Mouse (Mus musculus) limb, embryonic 12.5 days (tissue): ENCODE measurements at regions not wholly inside any gene's neighbourhood (a gene's known extent, or its start where the extent isn't known, plus 50 kb on each side); places are given as distances from the start of the nearest gene placed in this dataset.
A peak's percentile ranks its signal among the peaks of the same experiment; 100 is the strongest.

ENCODE experiments used
- ATAC-seq: fragments of 200-750 bp; cut with Nextera tagmentation; 2 replicates; pipeline ENCODE4 v1.8.0; 2017; ENCODE audit warnings: low read depth, moderate TSS enrichment; ENCODE audit not compliant: insufficient number of reproducible peaks, insufficient read depth, low FRiP score, low TSS enrichment
- H3K27ac ChIP-seq: fragments of 300-500 bp; sonication (generic); 2 replicates; pipeline ENCODE4 v1.5.1; 2016; ENCODE audit warnings: mild to moderate bottlenecking, moderate library complexity
- H3K27me3 ChIP-seq: fragments of 300-500 bp; sonication (generic); 2 replicates; pipeline ENCODE4 v1.6.1; 2016; ENCODE audit warnings: mild to moderate bottlenecking, moderate library complexity
- H3K36me3 ChIP-seq: fragments of 300-500 bp; sonication (generic); 2 replicates; pipeline ENCODE4 v1.6.1; 2016; ENCODE audit warnings: mild to moderate bottlenecking, moderate library complexity
- H3K4me1 ChIP-seq: fragments of 300-500 bp; sonication (generic); replicated peaks from 2 replicates; pipeline ENCODE4 v1.6.1; 2016
- H3K4me2 ChIP-seq: fragments of 300-500 bp; sonication (generic); 2 replicates; pipeline ENCODE4 v1.6.1; 2016; ENCODE audit warnings: mild to moderate bottlenecking, moderate library complexity
- H3K4me3 ChIP-seq: fragments of 300-500 bp; sonication (generic); replicated peaks from 2 replicates; pipeline ENCODE4 v1.5.1; 2016; ENCODE audit warnings: mild to moderate bottlenecking
- H3K9ac ChIP-seq: fragments of 300-500 bp; sonication (generic); replicated peaks from 2 replicates; pipeline ENCODE4 v1.6.1; 2016; ENCODE audit warnings: mild to moderate bottlenecking, moderate library complexity
- H3K9me3 ChIP-seq: fragments of 300-500 bp; sonication (generic); 2 replicates; pipeline ENCODE4 v1.6.1; 2016; ENCODE audit warnings: mild to moderate bottlenecking, moderate library complexity
- WGBS: fragments of 180-500 bp; shearing (Covaris S2); methylation state at CpG from one replicate; pipeline ENCODE4 v1.1.7; 2016; 5-methylcytosine and 5-hydroxymethylcytosine counted together

GRCm38 (mm10) chr1:96423481-96423880, 448.5 kb downstream of the Slco4c1 start:
- Histone ChIP-seq H3K4me1 (no peaks in the 10 kb centered on the region), H3K9ac (no peak overlapping the region), H3K27me3 (no peaks in the 10 kb centered on the region), H3K27ac (no peak overlapping the region), H3K36me3 (no peaks in the 10 kb centered on the region), H3K4me3 (no peak overlapping the region), H3K9me3 (no peaks in the 10 kb centered on the region), H3K4me2 (no peak overlapping the region)
- ATAC-seq: no peak

GRCm38 (mm10) chr1:96410837-96411612, 460.9 kb downstream of the Slco4c1 start:
- WGBS: 90% methylated on average over 4 of the region's 4 CpGs
- Histone ChIP-seq H3K27ac (no peak overlapping the region), H3K4me2 (no peak overlapping the region), H3K4me3 (no peak overlapping the region), H3K36me3 (no peaks in the 10 kb centered on the region), H3K9ac (no peak overlapping the region), H3K4me1 (no peaks in the 10 kb centered on the region), H3K27me3 (no peaks in the 10 kb centered on the region), H3K9me3 (no peaks in the 10 kb centered on the region)
- ATAC-seq: no peak

GRCm38 (mm10) chr1:96397982-96398381, 474.0 kb downstream of the Slco4c1 start:
- no peaks in the 10 kb centered on the region for H3K9me3 ChIP-seq
- no peaks in the 10 kb centered on the region for H3K4me1 ChIP-seq
- WGBS: 68% methylated on average over 4 of the region's 4 CpGs
- no peak overlapping the region for H3K4me3 ChIP-seq
- H3K27me3 ChIP-seq: no peaks in the 10 kb centered on the region
- no peak overlapping the region for H3K9ac ChIP-seq
- H3K4me2 ChIP-seq: no peak overlapping the region
- H3K36me3 ChIP-seq: no peaks in the 10 kb centered on the region
- ATAC-seq: no peak
- H3K27ac ChIP-seq: no peak overlapping the region

- WGBS: 87% methylated on average over 5 of the region's 5 CpGs
- ATAC-seq: no peak
- Histone ChIP-seq H3K4me2 (no peak overlapping the region), H3K9me3 (no peaks in the 10 kb centered on the region), H3K27ac (no peak overlapping the region), H3K4me1 (no peaks in the 10 kb centered on the region), H3K27me3 (no peaks in the 10 kb centered on the region), H3K4me3 (no peak overlapping the region), H3K36me3 (no peaks in the 10 kb centered on the region), H3K9ac (no peak overlapping the region)
Observed at GRCm38 (mm10) chr1:96388417-96388816, 483.6 kb downstream of the Slco4c1 start.

GRCm38 (mm10) chr1:96385916-96386315, 486.1 kb downstream of the Slco4c1 start:
- no peak overlapping the region for H3K4me3 ChIP-seq
- no peaks in the 10 kb centered on the region for H3K4me1 ChIP-seq
- H3K9me3 ChIP-seq: no peaks in the 10 kb centered on the region
- no peaks in the 10 kb centered on the region for H3K27me3 ChIP-seq
- 92% methylated on average over 1 of the region's 1 CpGs for WGBS
- H3K4me2 ChIP-seq: no peak overlapping the region
- H3K27ac ChIP-seq: no peak overlapping the region
- no peaks in the 10 kb centered on the region for H3K36me3 ChIP-seq
- no peak for ATAC-seq
- no peak overlapping the region for H3K9ac ChIP-seq

- no peak overlapping the region for H3K9ac ChIP-seq
- H3K27me3 ChIP-seq: no peaks in the 10 kb centered on the region
- ATAC-seq: no peak
- no peak overlapping the region for H3K4me2 ChIP-seq
- H3K36me3 ChIP-seq: no peaks in the 10 kb centered on the region
- no peak overlapping the region for H3K27ac ChIP-seq
- no peak overlapping the region for H3K4me3 ChIP-seq
- no peaks in the 10 kb centered on the region for H3K9me3 ChIP-seq
- WGBS: 20% methylated on average over 2 of the region's 2 CpGs
- peaks cover 5% of the 10 kb centered on the region; the same call in 1 of the 2 replicates for H3K4me1 ChIP-seq
Observed at GRCm38 (mm10) chr1:96362713-96363441, 509.1 kb downstream of the Slco4c1 start.

- ATAC-seq: no peak
- Histone ChIP-seq H3K36me3 (no peaks in the 10 kb centered on the region), H3K9me3 (no peaks in the 10 kb centered on the region), H3K27me3 (no peaks in the 10 kb centered on the region), H3K9ac (no peak overlapping the region), H3K4me2 (no peak overlapping the region), H3K4me1 (no peaks in the 10 kb centered on the region), H3K4me3 (no peak overlapping the region), H3K27ac (no peak overlapping the region)
- WGBS: 3% methylated on average over 1 of the region's 1 CpGs
Observed at GRCm38 (mm10) chr1:96347231-96347630, 524.7 kb downstream of the Slco4c1 start.

GRCm38 (mm10) chr1:96346465-96347002, 525.4 kb downstream of the Slco4c1 start:
- Histone ChIP-seq H3K9ac (no peak overlapping the region), H3K27me3 (no peaks in the 10 kb centered on the region), H3K9me3 (no peaks in the 10 kb centered on the region), H3K4me1 (no peaks in the 10 kb centered on the region), H3K4me2 (no peak overlapping the region), H3K4me3 (no peak overlapping the region), H3K36me3 (no peaks in the 10 kb centered on the region), H3K27ac (no peak overlapping the region)
- ATAC-seq: no peak
- 86% methylated on average over 5 of the region's 5 CpGs for WGBS

GRCm38 (mm10) chr1:96315721-96316120, 556.2 kb downstream of the Slco4c1 start:
- Histone ChIP-seq H3K27me3 (no peaks in the 10 kb centered on the region), H3K4me1 (no peaks in the 10 kb centered on the region), H3K9me3 (no peaks in the 10 kb centered on the region), H3K36me3 (no peaks in the 10 kb centered on the region), H3K4me2 (no peak overlapping the region), H3K27ac (no peak overlapping the region), H3K9ac (no peak overlapping the region), H3K4me3 (no peak overlapping the region)
- 94% methylated on average over 1 of the region's 1 CpGs for WGBS
- no peak for ATAC-seq

GRCm38 (mm10) chr1:96301238-96301637, 570.7 kb downstream of the Slco4c1 start:
- Histone ChIP-seq H3K4me3 (no peak overlapping the region), H3K4me2 (no peak overlapping the region), H3K36me3 (no peaks in the 10 kb centered on the region), H3K27me3 (no peaks in the 10 kb centered on the region), H3K9ac (no peak overlapping the region), H3K9me3 (no peaks in the 10 kb centered on the region), H3K27ac (no peak overlapping the region), H3K4me1 (0 out of 2 replicates have a peak, but pooled peaks cover 5% of the 10 kb centered on the region)
- ATAC-seq: peak; percentile 82; the same call in 1 of the 2 replicates
- 38% methylated on average over 5 of the region's 5 CpGs for WGBS

GRCm38 (mm10) chr1:96278046-96278576, 593.9 kb downstream of the Slco4c1 start:
- ATAC-seq: no peak
- H3K9me3 ChIP-seq: no peaks in the 10 kb centered on the region
- 65% methylated on average over 1 of the region's 1 CpGs for WGBS
- no peaks in the 10 kb centered on the region for H3K36me3 ChIP-seq
- H3K9ac ChIP-seq: no peak overlapping the region
- no peaks in the 10 kb centered on the region for H3K27me3 ChIP-seq
- H3K4me3 ChIP-seq: no peak overlapping the region
- no peak overlapping the region for H3K27ac ChIP-seq
- H3K4me1 ChIP-seq: no peaks in the 10 kb centered on the region
- H3K4me2 ChIP-seq: no peak overlapping the region
